Mouse (Mus musculus) CD4-positive, CD25-positive, alpha-beta regulatory T cell, adult 2 months (primary cell): ENCODE measurements around the gene Cdip1.
A peak's percentile ranks its signal among the peaks of the same experiment; 100 is the strongest.

Source experiments
- DNase-seq: peaks from one replicate; pipeline ENCODE4 v3.0.0-alpha.2; 2012; ENCODE audit warnings: low read depth, low spot score

Gene Cdip1

GRCm38 (mm10) chr16:4718753-4719518 lies 71.2 kb downstream of the Cdip1 start, which contains the start of gene Nmral1:
Gene Nmral1 (minus strand): TSS chr16:4719356.
- peak; percentile 64 for DNase-seq

- DNase-seq, result no peak
Measured at GRCm38 (mm10) chr16:4717866-4718265, 72.2 kb downstream of the Cdip1 start.

GRCm38 (mm10) chr16:4713861-4714710 lies 76.0 kb downstream of the Cdip1 start:
- no peak for DNase-seq

- DNase-seq, result no peak
Measured at GRCm38 (mm10) chr16:4711173-4711572, 78.9 kb downstream of the Cdip1 start.

- no peak for DNase-seq
Measured at GRCm38 (mm10) chr16:4705541-4705940, 84.6 kb downstream of the Cdip1 start.

GRCm38 (mm10) chr16:4702646-4703045 lies 87.4 kb downstream of the Cdip1 start:
- no peak for DNase-seq

- no peak for DNase-seq
Measured at GRCm38 (mm10) chr16:4701211-4701610, 88.9 kb downstream of the Cdip1 start.
